Mouse (Mus musculus): ENCODE results near the gene Ccz1. TPM values are rescaled to one million over a fixed set of nuclear protein-coding genes. Genes with fewer than 3 reads are reported as not detected.

Ccz1 gene
- polyA plus RNA-seq, 1 experiment: 31.0 TPM

GRCm38 (mm10) chr5:143994632-143995365 lies 19.9 kb downstream of the Ccz1 start:
- TF ChIP-seq CEBPB (IDR thresholded peaks at IDR 0.05; ENCODE audit: insufficient read depth, poor library complexity, severe bottlenecking) (no peak), TCF3 (IDR thresholded peaks at IDR 0.05; ENCODE audit: insufficient read length, low read depth) (no peak), MAX (IDR thresholded peaks at IDR 0.05; ENCODE audit: low read depth) (no peak), TCF12 (IDR thresholded peaks at IDR 0.05; ENCODE audit: insufficient read depth, poor library complexity, severe bottlenecking) (no peak), REST (IDR thresholded peaks at IDR 0.05; ENCODE audit: insufficient read depth, insufficient read length) (no peak), SRF (IDR thresholded peaks at IDR 0.05; ENCODE audit: control insufficient read depth, insufficient read length, low read depth) (no peak), MYOD1 (IDR thresholded peaks at IDR 0.05; ENCODE audit: control insufficient read depth in 1 of 3, insufficient read length in 2 of 3, low read depth in 2 of 3) (no peak), USF1 (IDR thresholded peaks at IDR 0.05; ENCODE audit: low read depth) (no peak), MYOG (IDR thresholded peaks at IDR 0.05; ENCODE audit: control insufficient read depth in 1 of 3, insufficient read depth in 1 of 3, insufficient read length in 2 of 3, low read depth in 2 of 3) (no peak), POLR2AphosphoS2 (IDR thresholded peaks at IDR 0.05; ENCODE audit: insufficient read length, low read depth) (no peak), POLR2A (IDR thresholded peaks at IDR 0.05; ENCODE audit: insufficient read length, low read depth) (no peak), E2F4 (IDR thresholded peaks at IDR 0.05; ENCODE audit: insufficient read depth) (no peak)
- peaks cover 45% of the 10 kb centered on the region for H3K36me3 ChIP-seq (ENCODE audit: control insufficient read depth, insufficient read depth)

DNA sequence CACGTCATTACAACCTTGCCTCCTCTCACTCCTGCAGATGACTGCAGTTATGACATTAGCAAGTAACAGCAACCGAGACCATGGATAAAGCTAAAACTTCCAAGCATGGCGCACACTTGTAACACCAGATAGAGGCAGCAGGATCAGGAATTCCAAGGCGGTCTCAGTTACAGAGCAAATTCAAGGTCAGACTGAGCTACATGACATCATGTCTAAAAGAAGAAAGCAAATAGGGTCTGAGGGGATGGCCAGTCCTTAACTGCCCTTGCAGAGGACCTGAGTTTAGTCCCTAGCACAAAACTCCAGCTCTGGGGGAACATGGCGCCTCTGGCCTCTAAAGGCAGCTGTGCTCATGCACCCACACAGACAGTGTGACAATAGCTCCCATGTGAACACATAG lies 20.8 kb downstream of the Ccz1 start:
- Histone ChIP-seq H3ac (ENCODE audit: control insufficient read depth, insufficient read length) (no peak overlapping the region), H3K79me2 (ENCODE audit: control insufficient read depth, insufficient read depth) (no peaks in the 10 kb centered on the region), H3K36me3 (ENCODE audit: control insufficient read depth, insufficient read depth) (peaks cover 36% of the 10 kb centered on the region), H3K4me2 (ENCODE audit: low read depth) (no peak overlapping the region), H3K4me3 (no peak overlapping the region), H3K27me3 (ENCODE audit: control insufficient read depth, insufficient read depth, insufficient read length) (no peaks in the 10 kb centered on the region)
- TF ChIP-seq E2F4 (IDR thresholded peaks at IDR 0.05; ENCODE audit: insufficient read depth) (no peak), CEBPB (IDR thresholded peaks at IDR 0.05; ENCODE audit: insufficient read depth, poor library complexity, severe bottlenecking) (no peak), REST (IDR thresholded peaks at IDR 0.05; ENCODE audit: insufficient read depth, insufficient read length) (no peak), MYOD1 (IDR thresholded peaks at IDR 0.05; ENCODE audit: control insufficient read depth in 1 of 3, insufficient read length in 2 of 3, low read depth in 2 of 3) (no peak), MYOG (IDR thresholded peaks at IDR 0.05; ENCODE audit: control insufficient read depth in 1 of 3, insufficient read depth in 1 of 3, insufficient read length in 2 of 3, low read depth in 2 of 3) (no peak)

More at GRCm38 (mm10) chr5:143994632-143995365, 19.9 kb downstream of the Ccz1 start:
- no peak overlapping the region for H3ac ChIP-seq (ENCODE audit: control insufficient read depth, insufficient read length)
- no peaks in the 10 kb centered on the region for H3K27me3 ChIP-seq (ENCODE audit: control insufficient read depth, insufficient read depth, insufficient read length)
- no peak overlapping the region for H3K4me3 ChIP-seq
- H3K4me2 ChIP-seq (ENCODE audit: low read depth): no peak overlapping the region
- H3K79me2 ChIP-seq (ENCODE audit: control insufficient read depth, insufficient read depth): no peaks in the 10 kb centered on the region

DNA sequence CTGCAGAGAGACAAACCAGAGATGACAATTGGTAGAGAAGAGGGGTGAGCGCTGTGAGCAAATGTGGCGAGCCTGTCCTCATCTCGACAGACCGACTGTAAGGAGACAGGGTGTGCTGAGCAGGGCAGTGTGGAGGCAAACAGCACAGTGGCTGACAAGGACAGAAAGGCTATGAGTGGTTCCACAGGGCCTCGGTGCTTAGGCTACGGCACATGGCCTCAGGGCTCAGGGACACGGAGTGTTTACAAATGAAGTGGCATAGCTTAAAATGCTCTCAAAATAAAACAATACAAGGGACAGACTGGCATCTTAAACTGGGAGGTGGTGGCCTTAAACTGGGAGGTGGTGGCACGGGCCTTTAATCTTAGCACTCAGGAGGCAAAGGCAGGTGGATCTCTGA lies 21.4 kb downstream of the Ccz1 start:
- peaks cover 34% of the 10 kb centered on the region for H3K36me3 ChIP-seq (ENCODE audit: control insufficient read depth, insufficient read depth)
- TF ChIP-seq TCF3 (IDR thresholded peaks at IDR 0.05; ENCODE audit: insufficient read length, low read depth): no peak
- TF ChIP-seq REST (IDR thresholded peaks at IDR 0.05; ENCODE audit: insufficient read depth, insufficient read length): no peak
- TF ChIP-seq MYOD1 (IDR thresholded peaks at IDR 0.05; ENCODE audit: control insufficient read depth in 1 of 3, insufficient read length in 2 of 3, low read depth in 2 of 3): no peak
- TF ChIP-seq POLR2AphosphoS2 (IDR thresholded peaks at IDR 0.05; ENCODE audit: insufficient read length, low read depth): no peak
- TF ChIP-seq E2F4 (IDR thresholded peaks at IDR 0.05; ENCODE audit: insufficient read depth): no peak
- no peak for TF ChIP-seq MAX (IDR thresholded peaks at IDR 0.05; ENCODE audit: low read depth)
- no peak for TF ChIP-seq MYOG (IDR thresholded peaks at IDR 0.05; ENCODE audit: control insufficient read depth in 1 of 3, insufficient read depth in 1 of 3, insufficient read length in 2 of 3, low read depth in 2 of 3)
- no peak for TF ChIP-seq TCF12 (IDR thresholded peaks at IDR 0.05; ENCODE audit: insufficient read depth, poor library complexity, severe bottlenecking)

DNA sequence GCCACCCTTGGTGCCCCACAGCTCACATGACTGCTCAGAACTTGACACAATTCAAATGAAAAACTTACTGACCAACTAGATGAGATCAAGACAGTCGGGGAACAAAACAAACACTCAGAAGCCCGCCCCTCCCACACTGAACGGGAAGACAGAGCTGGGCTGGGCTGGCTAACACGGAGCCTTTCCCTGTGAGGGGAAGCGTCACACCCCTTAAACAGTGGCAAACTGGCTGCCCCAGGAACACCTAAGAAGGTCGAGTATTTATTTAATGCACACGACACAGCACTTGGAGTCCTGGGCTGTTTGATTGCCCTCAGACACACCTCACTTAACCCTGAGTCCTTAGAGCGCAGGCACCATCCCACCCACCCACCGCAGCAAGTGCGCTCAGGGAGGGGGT lies 22.0 kb downstream of the Ccz1 start:
- Histone ChIP-seq H3K79me2 (ENCODE audit: control insufficient read depth, insufficient read depth) (no peaks in the 10 kb centered on the region), H3K36me3 (ENCODE audit: control insufficient read depth, insufficient read depth) (peaks cover 33% of the 10 kb centered on the region), H3ac (ENCODE audit: control insufficient read depth, insufficient read length) (no peak overlapping the region), H3K27me3 (ENCODE audit: control insufficient read depth, insufficient read depth, insufficient read length) (no peaks in the 10 kb centered on the region), H3K4me3 (no peak overlapping the region), H3K4me2 (ENCODE audit: low read depth) (no peak overlapping the region)
- TF ChIP-seq POLR2AphosphoS2 (IDR thresholded peaks at IDR 0.05; ENCODE audit: insufficient read length, low read depth) (no peak), MYOD1 (IDR thresholded peaks at IDR 0.05; ENCODE audit: control insufficient read depth in 1 of 3, insufficient read length in 2 of 3, low read depth in 2 of 3) (no peak), MAX (IDR thresholded peaks at IDR 0.05; ENCODE audit: low read depth) (no peak), POLR2A (IDR thresholded peaks at IDR 0.05; ENCODE audit: insufficient read length, low read depth) (no peak), MYOG (IDR thresholded peaks at IDR 0.05; ENCODE audit: control insufficient read depth in 1 of 3, insufficient read depth in 1 of 3, insufficient read length in 2 of 3, low read depth in 2 of 3) (no peak), USF1 (IDR thresholded peaks at IDR 0.05; ENCODE audit: low read depth) (no peak), REST (IDR thresholded peaks at IDR 0.05; ENCODE audit: insufficient read depth, insufficient read length) (no peak)

More for the DNA sequence above, 21.4 kb downstream of the Ccz1 start:
- Histone ChIP-seq H3K27me3 (ENCODE audit: control insufficient read depth, insufficient read depth, insufficient read length) (no peaks in the 10 kb centered on the region), H3ac (ENCODE audit: control insufficient read depth, insufficient read length) (no peak overlapping the region), H3K4me3 (no peak overlapping the region), H3K4me2 (ENCODE audit: low read depth) (no peak overlapping the region), H3K79me2 (ENCODE audit: control insufficient read depth, insufficient read depth) (no peaks in the 10 kb centered on the region)

- Histone ChIP-seq H3K79me2 (ENCODE audit: control insufficient read depth, insufficient read depth) (no peaks in the 10 kb centered on the region), H3ac (ENCODE audit: control insufficient read depth, insufficient read length) (no peak overlapping the region), H3K27me3 (ENCODE audit: control insufficient read depth, insufficient read depth, insufficient read length) (no peaks in the 10 kb centered on the region), H3K4me3 (no peak overlapping the region), H3K4me2 (ENCODE audit: low read depth) (no peak overlapping the region), H3K36me3 (ENCODE audit: control insufficient read depth, insufficient read depth) (peaks cover 36% of the 10 kb centered on the region)
- TF ChIP-seq TCF3 (IDR thresholded peaks at IDR 0.05; ENCODE audit: insufficient read length, low read depth) (no peak), E2F4 (IDR thresholded peaks at IDR 0.05; ENCODE audit: insufficient read depth) (no peak), CEBPB (IDR thresholded peaks at IDR 0.05; ENCODE audit: insufficient read depth, poor library complexity, severe bottlenecking) (no peak), REST (IDR thresholded peaks at IDR 0.05; ENCODE audit: insufficient read depth, insufficient read length) (no peak), POLR2A (IDR thresholded peaks at IDR 0.05; ENCODE audit: insufficient read length, low read depth) (no peak)
These were observed 24.6 kb downstream of the Ccz1 start for GRCm38 (mm10) chr5:143990086-143990485.
